Mouse (Mus musculus): ENCODE results near the gene Zfp524.
A peak's percentile ranks its signal among the peaks of the same experiment; 100 is the strongest.

GRCm38 (mm10) chr7:5014251-5015117 is at the start of gene Zfp524, which contains the start of gene Fiz1:
- TF ChIP-seq CTCF (IDR thresholded peaks at IDR 0.05; ENCODE audit: borderline replicate concordance, control insufficient read depth, extremely low read depth, insufficient read depth, low read length, poor library complexity) (peak; percentile 13; the same call in 1 of the 2 replicates), POLR2A (IDR thresholded peaks at IDR 0.05; ENCODE audit: control insufficient read depth, extremely low read depth, insufficient read depth, low read length, poor library complexity) (peak; percentile 47; the same call in 1 of the 2 replicates)
